Mouse (Mus musculus) thymus, adult 18-20 months (tissue): ENCODE results near the gene Cenpt.

Source experiments
- DNase-seq, 2 experiments: peaks; one replicate each; pipeline ENCODE4 v3.0.0; 2022; ENCODE audit warnings: mixed read lengths in 2 of 2

The Cenpt gene

DNA sequence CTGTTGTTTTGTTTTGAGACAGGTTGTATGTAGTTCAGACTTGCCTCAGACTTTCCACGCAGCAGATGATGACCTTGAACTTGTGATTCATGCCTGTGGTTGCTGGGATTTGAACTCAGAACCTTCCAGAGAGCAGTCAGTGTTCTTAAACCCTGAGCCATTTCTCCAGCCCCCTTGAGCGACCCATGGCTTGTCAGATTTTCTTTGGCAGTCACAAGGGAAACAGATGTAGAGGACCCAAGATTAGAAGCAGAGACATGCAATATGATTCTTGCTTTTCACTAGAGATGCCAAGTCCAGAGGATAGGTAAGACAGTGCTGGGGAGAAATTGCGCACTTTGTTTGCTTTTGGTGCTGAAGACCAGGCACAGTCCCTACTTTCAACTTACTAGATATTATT lies at the start of gene Cenpt:
Cenpt (minus strand) TSS at position 101 of the 400 bp plus-strand sequence.
- DNase-seq: no peak

DNA sequence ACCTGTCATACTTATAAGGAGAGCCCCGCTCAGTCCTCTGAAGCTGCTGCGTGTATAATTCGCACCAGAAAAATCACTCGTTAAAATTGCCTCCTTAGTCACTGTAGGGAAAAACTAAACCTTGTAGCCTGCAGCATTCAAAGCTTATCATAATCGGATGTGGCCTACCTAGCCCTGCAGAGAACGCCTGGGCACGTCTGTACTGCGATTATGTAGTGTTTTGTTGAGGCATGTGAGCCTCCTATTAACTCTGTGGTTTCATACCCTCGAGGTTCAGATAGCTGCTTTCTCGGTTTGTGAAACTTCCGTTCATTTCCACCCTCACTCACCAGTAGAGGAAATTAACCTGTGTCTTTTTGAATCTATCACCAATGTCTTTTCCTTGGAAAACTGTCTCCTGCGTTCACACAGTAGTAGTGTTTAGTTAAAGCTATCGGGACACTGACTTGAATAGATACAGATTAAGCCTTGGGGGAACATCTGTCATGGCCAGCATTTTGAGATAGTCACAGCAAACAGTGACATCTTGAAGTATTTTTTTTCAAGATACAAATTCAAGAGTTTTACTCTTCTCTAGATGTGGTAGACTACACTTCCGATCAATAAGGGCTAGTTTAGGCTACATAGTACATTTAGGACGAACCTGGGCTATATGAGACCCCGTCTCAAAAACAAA lies 48.0 kb upstream of the Cenpt start:
- no peak for DNase-seq

DNA sequence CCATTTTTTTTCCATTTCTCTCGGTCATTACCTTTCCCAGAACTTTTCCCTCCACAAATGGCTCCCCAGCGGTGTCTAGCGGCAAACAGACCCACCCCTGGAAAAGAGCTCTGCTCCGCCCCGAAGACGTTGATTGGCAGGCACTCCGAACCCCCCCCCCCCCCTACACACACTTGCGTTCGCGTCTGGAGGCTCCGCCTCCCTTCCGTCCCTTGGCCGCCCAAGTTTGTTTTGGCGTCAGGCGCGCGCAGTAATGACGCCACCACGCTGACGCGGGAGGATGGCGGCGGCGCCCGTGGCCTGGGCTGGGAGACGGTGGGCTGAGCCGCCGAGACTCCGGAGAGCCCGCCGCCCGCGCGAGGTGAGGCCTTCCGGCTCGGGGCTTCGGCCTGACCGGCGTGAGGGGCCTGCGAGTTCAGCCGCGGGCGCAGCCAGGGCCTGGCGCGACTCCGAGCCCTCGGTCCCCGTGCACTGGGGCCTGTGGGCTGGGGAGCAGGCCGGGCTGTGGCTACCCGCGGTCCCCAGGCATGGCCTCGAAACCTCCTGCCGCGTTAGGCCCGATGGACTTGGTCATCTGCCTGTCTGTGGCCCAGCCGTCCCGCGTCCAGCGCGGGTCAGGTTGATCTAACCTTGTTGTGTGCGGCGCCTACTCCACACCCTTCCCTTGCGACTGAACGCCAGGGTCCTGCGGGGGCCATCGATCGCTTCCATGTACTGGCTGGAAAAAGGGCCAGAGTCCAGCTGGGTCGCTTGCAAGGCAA lies 47.3 kb upstream of the Cenpt start, which contains the start of gene Pskh1:
Pskh1 (plus strand) TSS at position 262 of the 761 bp plus-strand sequence.
- peak; percentile 82 to 84 for DNase-seq

DNA sequence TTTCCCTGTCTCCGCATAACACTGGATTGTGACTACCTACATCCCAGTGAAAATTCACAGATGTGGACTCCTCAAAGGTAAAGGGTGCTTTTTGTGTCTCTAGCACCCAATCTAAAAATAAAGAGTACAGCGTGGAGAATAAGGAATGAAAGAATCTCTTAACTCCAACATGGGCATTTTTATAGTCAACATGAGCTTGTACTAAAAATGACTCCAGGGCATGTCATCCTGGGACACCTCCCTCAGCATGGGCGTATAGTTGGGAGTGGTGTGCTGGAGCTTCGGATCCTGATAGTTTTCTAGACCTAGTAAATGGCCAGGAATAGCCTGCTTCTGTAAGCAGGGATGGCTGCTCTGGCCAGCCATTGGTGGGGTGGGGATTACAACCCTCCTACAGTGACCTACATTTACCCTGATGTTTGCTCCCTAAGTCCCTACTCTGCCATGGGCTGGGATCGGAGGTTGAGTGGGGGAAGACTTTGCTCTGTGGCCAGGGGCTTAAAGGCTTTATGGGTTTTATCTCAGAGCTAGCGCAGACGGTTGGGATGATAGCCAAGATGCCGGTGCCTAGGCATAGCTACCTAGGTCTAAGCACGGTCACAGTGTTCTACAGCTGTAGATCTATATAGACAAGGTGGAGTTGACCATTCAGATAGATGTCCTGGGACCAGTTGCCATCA lies 44.9 kb upstream of the Cenpt start:
- no peak for DNase-seq

DNA sequence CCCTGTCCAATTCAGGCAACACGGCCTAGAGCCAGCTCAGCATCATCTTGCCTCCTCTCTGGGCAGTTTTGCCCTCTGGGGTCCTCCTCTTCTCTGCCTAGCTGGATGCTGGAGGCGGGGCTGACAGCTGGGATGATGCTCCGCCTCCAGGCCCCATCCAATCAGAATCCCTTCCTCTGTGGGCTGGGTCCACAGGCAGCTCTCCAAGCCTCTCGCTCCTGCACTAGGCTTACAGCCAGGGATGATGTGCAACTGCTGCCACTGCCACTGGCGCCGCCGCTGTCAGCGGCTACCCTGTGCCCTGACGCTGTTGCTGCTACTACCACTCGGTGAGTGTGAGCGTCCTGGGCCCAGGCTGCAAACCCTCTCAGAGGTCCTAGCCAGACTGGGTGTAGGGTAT lies 40.3 kb upstream of the Cenpt start, which contains the start of gene Nrn1l:
Nrn1l (plus strand) TSS at position 229 of the 400 bp plus-strand sequence.
- DNase-seq: no peak

DNA sequence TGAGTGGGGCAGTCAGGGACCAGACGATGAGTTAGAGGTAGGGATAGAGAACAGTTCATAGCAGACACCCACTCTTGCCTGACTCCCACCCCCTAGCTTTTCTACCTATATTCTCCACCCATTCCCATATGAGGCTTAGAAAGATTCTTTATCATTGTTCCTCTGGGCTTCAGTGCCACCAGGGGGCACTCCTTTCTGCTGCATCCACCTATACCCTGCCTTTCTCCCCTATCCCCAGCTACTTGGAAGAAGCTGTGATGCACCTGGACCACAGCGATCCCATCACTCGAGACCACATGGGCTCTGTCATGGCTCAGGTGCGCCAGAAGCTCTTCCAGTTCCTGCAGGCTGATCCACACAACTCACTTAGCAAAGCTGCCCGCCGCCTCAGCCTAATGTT lies 39.4 kb upstream of the Cenpt start:
- no peak for DNase-seq

DNA sequence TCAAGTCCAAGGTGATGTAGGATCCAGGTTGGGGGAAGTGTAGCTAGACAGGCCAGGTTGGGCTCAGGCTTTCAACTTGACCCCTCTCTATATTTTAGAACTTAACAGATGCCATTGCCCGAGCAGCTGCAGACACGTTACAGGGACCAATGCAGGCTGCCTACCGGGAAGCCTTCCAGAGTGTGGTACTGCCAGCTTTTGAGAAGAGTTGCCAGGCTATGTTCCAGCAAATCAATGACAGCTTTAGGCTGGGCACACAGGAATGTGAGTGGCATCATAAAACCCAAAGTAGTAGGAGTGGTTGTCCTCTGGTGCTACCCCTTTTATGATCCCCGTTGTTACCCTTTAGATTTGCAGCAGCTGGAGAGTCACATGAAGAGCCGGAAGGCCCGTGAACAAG lies 37.8 kb upstream of the Cenpt start:
- DNase-seq: no peak

DNA sequence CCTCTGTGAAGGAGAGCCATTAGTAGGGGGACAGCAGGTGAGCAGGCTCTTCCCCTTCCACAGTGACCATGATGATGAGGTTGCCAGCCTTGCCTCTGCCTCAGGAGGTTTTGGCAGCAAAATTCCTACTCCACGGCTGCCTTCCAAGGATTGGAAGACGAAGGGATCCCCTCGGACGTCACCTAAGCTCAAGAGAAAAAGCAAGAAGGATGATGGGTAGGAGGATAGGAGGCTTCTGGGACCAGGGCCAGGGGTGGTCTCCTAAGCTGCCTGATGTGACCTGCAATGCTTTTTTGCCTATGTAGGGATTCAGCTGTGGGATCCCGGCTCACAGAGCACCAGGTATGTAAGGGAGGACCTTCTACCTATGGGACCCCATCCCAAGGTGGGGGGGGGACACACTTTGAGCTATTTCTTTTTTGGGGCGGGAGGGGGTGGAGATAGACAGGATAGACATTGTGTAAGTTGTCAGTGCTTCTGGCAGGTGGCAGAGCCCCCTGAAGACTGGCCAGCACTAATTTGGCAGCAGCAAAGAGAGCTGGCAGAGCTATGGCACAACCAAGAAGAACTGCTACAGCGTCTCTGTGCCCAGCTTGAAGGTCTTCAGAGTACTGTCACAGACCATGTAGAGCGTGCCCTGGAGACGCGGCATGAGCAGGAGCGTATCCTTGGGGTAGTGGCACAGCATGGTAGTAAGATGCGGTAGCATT lies 36.8 kb upstream of the Cenpt start:
- DNase-seq: no peak

DNA sequence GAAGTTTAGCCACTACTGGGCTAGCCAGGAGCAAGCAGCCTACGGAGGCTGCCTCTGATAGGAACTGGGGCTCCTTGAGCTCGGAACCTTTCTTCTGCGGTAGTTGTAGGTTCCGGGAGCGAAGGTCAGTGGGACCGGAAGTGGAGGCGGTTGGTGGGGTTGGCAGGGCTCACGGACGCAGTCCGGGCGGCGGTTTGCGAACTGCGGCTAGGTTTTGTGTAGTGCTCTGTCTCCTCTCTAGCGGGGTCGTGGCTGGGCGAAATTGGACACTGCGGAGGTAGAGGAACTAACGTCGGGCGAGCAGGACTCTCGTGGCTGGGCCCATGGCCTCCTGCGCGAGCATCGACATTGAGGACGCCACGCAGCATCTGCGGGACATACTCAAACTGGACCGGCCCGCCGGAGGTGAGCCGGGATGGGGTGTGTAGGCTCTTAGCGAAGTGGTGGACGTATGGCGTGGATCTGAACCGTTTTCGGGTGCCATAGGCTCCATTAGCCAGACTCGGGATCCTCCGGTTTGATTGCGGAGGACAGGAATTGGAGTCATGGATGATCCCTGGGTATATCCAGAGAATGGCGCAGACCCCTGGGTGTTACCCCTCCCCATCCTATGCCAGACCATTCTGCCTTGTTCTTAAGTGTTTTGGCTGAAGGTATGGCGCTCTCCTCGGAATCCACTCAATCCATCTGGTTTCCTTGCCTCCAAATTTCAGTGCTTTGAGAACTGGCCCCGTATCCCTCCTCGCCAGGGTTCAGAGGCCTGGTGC lies 27.9 kb upstream of the Cenpt start, which contains the start of gene Edc4:
Edc4 (plus strand) TSS at position 128 of the 767 bp plus-strand sequence.
- DNase-seq: peak; percentile 55 to 70

DNA sequence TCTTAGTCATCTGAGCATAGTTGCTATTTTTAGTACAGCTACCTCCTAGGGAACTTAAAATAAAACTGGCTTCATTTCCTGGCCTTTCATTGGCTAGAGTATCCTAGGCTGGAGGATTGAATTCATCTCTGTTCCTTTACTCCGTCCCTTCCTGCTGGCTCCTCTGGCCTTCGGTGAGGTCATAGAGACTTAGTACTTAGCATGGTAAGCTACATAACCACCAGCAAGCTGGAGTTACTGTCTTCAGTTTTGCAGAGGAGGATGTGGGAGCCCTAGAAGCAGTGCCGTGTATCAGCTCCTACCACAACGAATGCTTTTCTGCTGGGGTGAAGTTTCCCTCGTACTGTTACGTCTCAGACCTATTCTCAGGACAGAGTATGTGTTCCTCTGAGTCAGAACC lies 21.2 kb upstream of the Cenpt start:
- DNase-seq: no peak

DNA sequence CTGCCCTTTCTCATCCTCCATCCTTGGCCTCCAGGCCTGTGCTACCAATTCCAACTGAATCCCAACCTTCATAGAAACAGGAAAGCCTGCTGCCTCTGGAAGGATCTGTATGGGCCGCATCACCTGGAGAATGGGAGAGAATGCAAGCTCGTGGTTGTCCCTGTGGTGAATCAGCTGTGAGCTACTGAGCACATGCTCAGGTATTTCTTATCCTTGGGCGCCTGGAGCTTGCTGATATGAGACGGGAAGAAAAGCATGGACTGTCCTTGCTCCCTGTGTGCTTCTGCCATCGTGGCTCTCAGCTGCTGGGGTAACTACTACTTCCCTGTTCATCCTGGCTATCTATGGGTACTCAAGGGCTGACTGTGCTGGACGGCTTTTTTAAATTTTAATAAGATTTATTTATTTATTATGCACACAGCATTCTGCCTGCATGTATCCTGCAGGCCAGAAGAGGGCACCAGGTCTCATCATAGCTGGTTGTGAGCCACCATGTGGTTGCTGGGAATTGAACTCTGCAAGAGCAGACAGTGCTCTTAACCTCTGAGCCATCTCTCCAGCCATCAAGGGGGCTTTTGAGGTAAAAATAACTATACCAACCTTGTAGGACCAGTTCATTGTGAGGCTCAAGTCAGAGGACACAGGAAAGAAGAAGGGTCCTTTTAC lies 13.4 kb upstream of the Cenpt start:
- DNase-seq: no peak

DNA sequence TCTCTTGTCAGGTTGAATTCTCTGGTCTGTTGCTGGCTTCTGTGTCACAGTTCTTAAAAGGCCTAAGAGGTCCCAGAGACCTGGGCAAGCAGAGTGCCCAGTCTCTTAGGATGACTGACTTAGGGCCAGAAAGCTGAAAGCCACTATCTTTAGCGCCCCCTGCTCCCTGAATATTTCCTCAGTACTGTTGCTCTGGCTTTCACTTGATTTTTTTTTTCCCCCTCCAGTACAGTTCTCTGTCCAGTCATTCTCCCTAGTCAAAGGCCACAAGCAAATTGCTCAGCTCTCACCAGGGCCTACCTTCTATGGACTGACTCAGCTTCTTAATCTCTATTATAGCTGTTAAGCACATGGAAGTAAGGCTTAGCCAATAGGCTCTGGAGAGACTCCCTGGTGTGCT lies 8.9 kb upstream of the Cenpt start:
- DNase-seq: no peak

DNA sequence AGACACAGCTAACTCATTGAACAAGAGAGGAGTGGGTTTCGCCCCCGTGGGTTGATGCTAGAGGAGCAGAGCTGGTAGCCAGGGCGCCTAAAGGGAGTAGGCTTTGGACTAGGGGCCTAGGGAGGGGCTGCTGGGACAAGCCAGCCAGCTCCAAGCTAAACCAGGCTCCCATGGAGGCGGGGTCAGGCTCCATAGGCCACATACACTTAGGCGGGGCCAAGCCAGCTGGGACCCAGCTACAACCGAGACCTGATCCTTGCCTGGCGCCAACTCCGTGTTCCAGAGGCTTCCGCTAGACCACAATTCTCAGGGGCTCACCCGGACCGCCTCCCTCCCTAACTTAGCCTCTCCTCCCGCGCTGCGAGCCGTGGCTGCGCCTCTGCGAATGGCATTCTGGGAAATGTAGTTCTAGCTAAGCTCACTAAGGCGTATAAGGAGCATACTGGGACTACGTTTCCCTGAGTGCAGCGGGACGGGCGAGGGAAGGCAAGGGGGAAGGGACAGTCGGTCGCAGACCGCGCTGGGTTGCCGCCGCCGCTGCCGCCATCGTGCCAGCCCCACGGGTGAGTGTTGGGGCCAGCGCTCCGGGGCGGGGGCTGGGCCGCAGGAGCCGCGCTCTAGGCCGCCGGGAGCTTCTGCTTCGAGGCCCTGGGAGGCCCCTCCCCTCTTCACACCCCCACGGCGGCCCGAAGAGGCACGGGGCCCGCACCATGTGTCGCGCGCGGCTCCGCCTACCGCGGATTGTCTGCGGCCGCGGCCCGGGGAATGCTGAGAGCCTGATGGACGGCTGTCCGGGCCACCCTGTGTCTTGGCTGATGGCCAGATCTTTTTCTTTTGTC lies 7.3 kb upstream of the Cenpt start, which contains the start of gene Nutf2:
Nutf2 (plus strand) TSS at position 438 of the 839 bp plus-strand sequence.
- DNase-seq: peak; percentile 93 to 95

DNA sequence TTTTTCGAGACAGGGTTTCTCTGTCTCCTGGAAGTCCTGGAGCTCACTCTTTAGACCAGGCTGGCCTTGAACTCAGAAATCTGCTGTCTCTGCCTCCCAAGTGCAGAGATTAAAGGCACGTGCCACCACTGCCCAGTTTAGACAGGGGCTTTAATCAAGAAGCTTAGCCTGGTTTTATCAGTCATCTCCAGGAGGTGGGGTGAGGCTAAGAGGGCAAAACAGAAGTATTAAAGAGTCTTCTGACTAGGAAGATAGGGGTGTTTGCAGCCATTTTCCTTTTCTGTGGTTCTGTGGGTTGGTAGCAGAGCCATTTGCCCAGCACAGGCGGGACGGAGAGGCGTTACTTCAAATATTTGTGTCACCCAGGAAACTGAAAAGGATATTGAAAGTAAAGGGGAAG lies 6.2 kb upstream of the Cenpt start:
- DNase-seq: no peak

DNA sequence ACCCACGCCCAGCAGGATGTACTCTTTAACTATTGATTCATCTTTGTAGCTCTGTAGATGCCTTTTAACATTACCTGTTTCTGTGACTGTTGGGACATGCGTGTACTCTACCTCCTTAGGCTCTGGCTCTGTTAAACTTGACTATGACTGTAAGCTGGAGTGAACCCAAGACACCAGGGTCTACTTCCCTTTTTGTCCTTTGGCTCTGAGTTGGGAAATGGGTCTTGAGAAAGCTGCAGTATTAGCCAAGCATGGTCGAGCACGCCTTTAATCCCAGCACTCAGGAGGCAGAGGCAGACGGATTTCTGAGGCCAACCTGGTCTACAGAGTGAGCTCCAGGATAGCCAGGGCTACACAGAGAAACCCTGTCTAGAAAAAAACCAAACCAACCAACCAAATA lies 5.4 kb upstream of the Cenpt start:
- no peak for DNase-seq

DNA sequence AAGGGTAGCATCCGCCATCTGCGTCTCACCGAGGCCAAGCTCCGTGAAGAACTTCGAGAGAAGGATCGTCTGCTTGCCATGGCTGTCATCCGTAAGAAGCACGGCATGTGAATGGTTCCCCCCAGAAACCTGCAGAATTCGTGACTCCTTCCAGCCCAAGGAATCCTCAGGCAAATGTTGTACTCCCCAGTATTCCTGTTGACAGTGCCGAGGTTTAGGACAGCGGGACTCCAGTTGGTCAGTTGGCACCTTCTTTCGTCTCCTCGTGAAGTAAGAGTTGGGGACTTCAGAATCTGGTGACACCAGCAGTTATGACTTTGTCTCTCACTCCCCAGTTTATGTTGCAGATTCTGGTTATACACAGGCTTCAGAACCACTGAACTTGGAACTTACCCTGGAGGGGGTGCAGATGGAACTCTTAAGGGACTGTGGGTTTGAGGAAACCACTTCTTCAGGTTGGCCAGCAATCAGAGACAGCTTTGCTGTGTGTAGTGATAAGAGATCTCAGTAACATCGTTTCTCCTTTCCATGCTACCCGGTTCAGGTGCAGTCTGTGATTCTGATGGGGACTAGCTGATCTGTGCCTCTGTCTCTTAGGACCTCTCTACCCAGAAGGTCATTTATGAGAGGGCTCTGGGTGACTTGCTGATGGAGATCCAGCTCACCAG lies 3.2 kb upstream of the Cenpt start:
- no peak for DNase-seq

DNA sequence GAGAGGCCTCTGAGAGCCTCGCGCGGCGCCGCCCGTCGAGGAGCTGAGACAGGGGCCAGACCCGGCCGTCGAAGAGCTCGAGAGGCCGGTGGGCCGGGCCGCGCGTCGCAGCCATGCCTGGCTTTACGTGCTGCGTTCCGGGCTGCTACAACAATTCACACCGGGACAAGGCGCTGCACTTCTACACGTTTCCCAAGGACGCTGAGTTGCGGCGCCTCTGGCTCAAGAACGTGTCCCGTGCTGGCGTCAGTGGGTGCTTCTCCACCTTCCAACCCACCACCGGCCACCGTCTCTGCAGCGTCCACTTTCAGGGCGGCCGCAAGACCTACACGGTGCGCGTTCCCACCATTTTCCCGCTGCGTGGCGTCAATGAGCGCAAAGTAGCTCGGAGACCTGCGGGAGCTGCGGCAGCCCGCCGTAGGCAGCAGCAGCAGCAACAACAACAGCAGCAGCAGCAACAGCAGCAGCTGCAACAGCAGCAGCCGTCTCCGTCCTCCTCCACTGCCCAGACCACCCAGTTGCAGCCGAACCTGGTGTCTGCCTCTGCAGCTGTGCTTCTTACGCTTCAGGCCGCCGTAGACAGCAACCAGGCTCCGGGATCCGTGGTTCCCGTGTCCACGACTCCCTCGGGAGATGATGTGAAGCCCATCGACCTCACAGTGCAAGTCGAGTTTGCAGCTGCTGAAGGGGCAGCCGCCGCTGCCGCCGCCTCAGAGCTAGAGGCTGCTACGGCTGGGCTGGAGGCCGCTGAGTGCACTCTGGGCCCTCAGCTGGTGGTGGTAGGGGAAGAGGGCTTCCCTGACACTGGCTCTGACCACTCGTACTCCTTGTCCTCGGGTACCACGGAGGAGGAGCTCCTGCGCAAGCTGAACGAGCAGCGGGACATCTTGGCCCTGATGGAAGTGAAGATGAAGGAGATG lies 2.4 kb upstream of the Cenpt start:
- peak; percentile 38 to 49 for DNase-seq

DNA sequence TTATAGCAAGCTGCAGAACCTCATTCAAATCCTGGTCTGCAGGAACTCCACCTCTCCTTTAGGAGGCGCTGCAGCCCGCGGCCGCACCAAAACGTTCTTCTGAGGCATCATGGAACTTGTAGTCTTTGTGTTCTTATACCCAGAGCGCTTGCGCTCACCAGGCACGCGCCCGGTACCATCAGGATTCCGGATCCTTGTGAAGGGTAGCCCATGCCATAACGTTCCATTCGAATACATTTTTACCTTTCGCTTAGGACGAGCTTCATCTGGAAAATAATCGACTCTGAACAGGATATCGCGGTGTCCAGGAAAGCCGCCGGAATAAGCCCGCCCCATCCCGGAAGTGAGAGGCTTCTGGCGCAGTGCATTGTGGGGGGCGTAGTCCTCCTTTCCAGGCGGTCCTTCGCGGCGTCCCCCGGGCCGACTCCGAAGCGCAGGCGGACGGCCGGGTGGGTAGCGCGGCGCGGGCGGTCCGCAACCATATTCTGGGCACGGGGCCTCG lies 1.7 kb upstream of the Cenpt start, which contains the start of gene Thap11:
Thap11 (plus strand) TSS at position 418 of the 502 bp plus-strand sequence.
- peak; percentile 84 to 90 for DNase-seq
